Mouse (Mus musculus) midbrain, postnatal 0 days (tissue): ENCODE measurements around the gene Esyt1. TPM values are rescaled to one million over a fixed set of nuclear protein-coding genes. Genes with fewer than 3 reads are reported as not detected.
A peak's percentile ranks its signal among the peaks of the same experiment; 100 is the strongest.

Experiments used
- ATAC-seq: fragments of 200-750 bp; cut with Nextera tagmentation; 2 replicates; pipeline ENCODE4 v1.8.0; 2017; ENCODE audit warnings: moderate number of reproducible peaks, mild to moderate bottlenecking, moderate TSS enrichment, moderate library complexity; ENCODE audit not compliant: low FRiP score
- DNase-seq: peaks from one replicate; pipeline ENCODE4 v3.0.0-alpha.2; 2015; ENCODE audit warnings: low spot score
- H3K27ac ChIP-seq: fragments of 300-500 bp; sonication (generic); 2 replicates; pipeline ENCODE4 v1.5.1; 2014; ENCODE audit warnings: low read depth, mild to moderate bottlenecking, low read length, mixed read lengths
- H3K27me3 ChIP-seq: fragments of 300-500 bp; sonication (generic); 2 replicates; pipeline ENCODE4 v1.6.1; 2014; ENCODE audit warnings: low read length, control low read depth, mixed read lengths; ENCODE audit not compliant: insufficient read depth
- H3K36me3 ChIP-seq: fragments of 300-500 bp; sonication (generic); 2 replicates; pipeline ENCODE4 v1.6.1; 2014; ENCODE audit warnings: low read length, control low read depth, mixed read lengths; ENCODE audit not compliant: insufficient read depth
- H3K4me1 ChIP-seq: fragments of 300-500 bp; sonication (generic); 2 replicates; pipeline ENCODE4 v1.6.1; 2014; ENCODE audit warnings: mild to moderate bottlenecking, control low read depth, antibody characterized with exemption, low read length, mixed read lengths; ENCODE audit not compliant: insufficient read depth
- H3K4me2 ChIP-seq: fragments of 300-500 bp; sonication (generic); 2 replicates; pipeline ENCODE4 v1.6.1; 2014; ENCODE audit warnings: low read depth, mild to moderate bottlenecking, low read length, mixed read lengths; ENCODE audit not compliant: poor library complexity, severe bottlenecking
- H3K4me3 ChIP-seq: fragments of 300-500 bp; sonication (generic); 2 replicates; pipeline ENCODE4 v1.5.1; 2014; ENCODE audit warnings: low read depth, mild to moderate bottlenecking, low read length, moderate library complexity
- H3K9ac ChIP-seq: fragments of 300-500 bp; sonication (generic); replicated peaks from 2 replicates; pipeline ENCODE4 v1.6.1; 2014; ENCODE audit warnings: mild to moderate bottlenecking, low read length, moderate library complexity, mixed read lengths; ENCODE audit not compliant: poor library complexity, severe bottlenecking
- H3K9me3 ChIP-seq: fragments of 300-500 bp; sonication (generic); 2 replicates; pipeline ENCODE4 v1.6.1; 2016; ENCODE audit warnings: low read length, control low read depth
- CTCF ChIP-seq: IDR thresholded peaks from 2 replicates; pipeline ENCODE4 v1.5.1; 2016; ENCODE audit warnings: antibody characterized with exemption, mild to moderate bottlenecking
- WGBS: fragments of 180-500 bp; shearing (Covaris S2); extraction: QIAGEN DNeasy Blood & Tissue Kit; methylation state at CpG from one replicate; pipeline ENCODE4 v1.1.7; 2014; 5-methylcytosine and 5-hydroxymethylcytosine counted together
- polyA plus RNA-seq: library from polyadenylated mRNA; unstranded; fragments of >200 nt; fragmentation: Nextera tagmentation; extraction: Ambion mirVana; gene quantifications from 2 replicates; pipeline ENCODE4 v1.2.1, GENCODE M21; 2015
- total RNA-seq: library from RNA; depleted of rRNA; stranded (reverse); fragments of >200 nt; gene quantifications from 2 replicates; pipeline ENCODE4 v1.2.3, GENCODE M21; 2014

Gene Esyt1
- total and polyA plus RNA-seq, 2 experiments from 2014 or later: 7.3 to 16.6 TPM

DNA sequence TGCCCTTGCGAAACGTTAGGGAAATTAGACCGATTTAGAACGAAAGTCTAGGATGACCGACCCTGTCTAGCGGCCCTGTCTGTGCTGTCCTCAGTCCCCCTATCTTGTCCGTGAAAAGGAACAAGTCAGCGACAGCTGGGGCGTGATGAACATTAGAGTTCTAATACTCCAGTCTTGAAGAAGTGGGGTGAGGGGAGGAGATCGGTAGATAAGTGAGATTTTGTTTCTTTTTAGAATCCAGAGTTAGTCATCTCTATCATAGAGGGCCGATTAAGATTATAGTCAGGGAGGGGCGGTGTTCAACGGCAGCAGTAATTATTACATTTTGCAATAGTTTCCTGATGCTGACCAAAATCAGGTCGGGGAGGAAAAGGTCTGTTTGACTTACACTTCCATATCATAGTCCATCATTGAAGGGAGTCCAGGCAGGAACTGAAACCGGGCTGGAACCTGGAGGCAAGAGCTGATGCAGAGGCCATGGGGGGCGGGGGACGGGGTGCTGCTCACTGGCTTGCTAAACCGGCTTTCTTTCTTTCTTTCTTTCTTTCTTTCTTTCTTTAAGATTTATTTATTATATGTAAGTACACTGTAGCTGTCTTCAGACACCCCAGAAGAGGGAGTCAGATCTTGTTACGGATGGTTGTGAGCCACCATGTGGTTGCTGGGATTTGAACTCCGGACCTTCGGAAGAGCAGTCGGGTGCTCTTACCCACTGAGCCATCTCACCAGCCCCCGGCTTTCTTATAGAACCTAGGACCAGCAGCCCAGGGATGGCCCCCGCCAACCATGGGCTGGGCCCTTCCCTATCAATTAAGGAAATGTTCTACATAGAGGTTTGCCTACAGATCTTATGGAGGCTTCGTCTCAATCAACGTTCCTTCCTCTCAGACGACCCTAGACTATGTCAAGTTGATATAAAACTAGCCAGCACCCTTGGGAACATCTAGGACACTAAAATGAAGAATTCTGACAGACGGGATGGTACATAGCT lies 990 bp upstream of the Esyt1 start:
- peak overlapping the region; percentile 71 for H3K4me3 ChIP-seq
- no peak for TF ChIP-seq CTCF
- no peaks in the 10 kb centered on the region for H3K9me3 ChIP-seq
- H3K27me3 ChIP-seq: peaks cover 3% of the 10 kb centered on the region; the same call in 1 of the 2 replicates
- ATAC-seq: no peak
- H3K36me3 ChIP-seq: no peaks in the 10 kb centered on the region
- DNase-seq: no peak
- H3K4me2 ChIP-seq: peak overlapping the region; percentile 100
- H3K4me1 ChIP-seq: no peaks in the 10 kb centered on the region; the same call in 1 of the 2 replicates
- WGBS: 30% methylated on average over 28 of the region's 28 CpGs
- peak overlapping the region; percentile 65 for H3K9ac ChIP-seq
- H3K27ac ChIP-seq: no peak overlapping the region

GRCm38 (mm10) chr10:128524732-128525662 lies 674 bp downstream of the Esyt1 start:
- peaks cover 3% of the 10 kb centered on the region; the same call in 1 of the 2 replicates for H3K27me3 ChIP-seq
- 0 out of 2 replicates have a peak, but pooled peaks cover 4% of the 10 kb centered on the region for H3K36me3 ChIP-seq
- DNase-seq (peak; percentile 62), ATAC-seq (peak; percentile 48)
- H3K4me3 ChIP-seq: peak overlapping the region; percentile 71
- peak overlapping the region; percentile 100 for H3K4me2 ChIP-seq
- WGBS: 1% methylated on average over 56 of the region's 58 CpGs
- peak overlapping the region; percentile 38; the same call in 1 of the 2 replicates for H3K27ac ChIP-seq
- no peak for TF ChIP-seq CTCF
- no peaks in the 10 kb centered on the region; the same call in 1 of the 2 replicates for H3K4me1 ChIP-seq
- peak overlapping the region; percentile 65 for H3K9ac ChIP-seq
- no peaks in the 10 kb centered on the region for H3K9me3 ChIP-seq

DNA sequence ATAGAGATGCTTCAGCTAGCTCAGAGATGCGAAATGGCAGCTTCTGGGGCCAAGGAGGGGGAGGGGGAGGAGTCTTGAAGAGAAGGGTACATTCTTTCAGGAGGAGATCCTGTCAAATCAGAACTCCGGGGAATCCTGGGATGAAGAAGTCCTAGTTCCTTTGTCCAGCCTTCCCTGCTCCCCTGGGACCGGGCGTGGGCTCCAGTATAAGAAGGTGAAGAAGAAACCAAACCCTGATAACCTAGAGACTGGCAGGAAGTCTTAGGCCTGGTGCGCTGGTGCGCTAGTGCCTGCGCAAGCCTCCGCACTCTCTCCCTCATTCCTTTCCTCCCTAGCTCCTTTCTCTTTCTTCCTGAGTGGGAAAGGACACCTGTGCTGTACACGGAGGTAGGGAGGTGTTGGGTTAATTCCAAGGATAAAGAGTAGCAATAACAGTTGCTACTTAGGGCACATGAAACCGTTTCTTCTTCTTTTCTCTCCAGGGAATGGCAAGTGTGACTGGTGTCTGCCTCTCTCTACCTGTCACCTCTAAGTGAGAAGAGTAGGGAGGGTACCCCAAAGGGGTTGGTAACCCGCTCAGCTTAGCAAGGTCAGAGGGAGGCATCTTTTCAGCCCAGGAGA lies 1.4 kb downstream of the Esyt1 start:
- H3K9ac ChIP-seq: peak overlapping the region; percentile 65
- H3K9me3 ChIP-seq: no peaks in the 10 kb centered on the region
- no peaks in the 10 kb centered on the region; the same call in 1 of the 2 replicates for H3K4me1 ChIP-seq
- H3K4me2 ChIP-seq: peak overlapping the region; percentile 100
- H3K36me3 ChIP-seq: 0 out of 2 replicates have a peak, but pooled peaks cover 6% of the 10 kb centered on the region
- no peak for ATAC-seq
- DNase-seq: no peak
- H3K4me3 ChIP-seq: peak overlapping the region; percentile 71
- no peak overlapping the region for H3K27ac ChIP-seq
- peaks cover 3% of the 10 kb centered on the region; the same call in 1 of the 2 replicates for H3K27me3 ChIP-seq
- TF ChIP-seq CTCF: no peak
- WGBS: 9% methylated on average over 11 of the region's 11 CpGs

DNA sequence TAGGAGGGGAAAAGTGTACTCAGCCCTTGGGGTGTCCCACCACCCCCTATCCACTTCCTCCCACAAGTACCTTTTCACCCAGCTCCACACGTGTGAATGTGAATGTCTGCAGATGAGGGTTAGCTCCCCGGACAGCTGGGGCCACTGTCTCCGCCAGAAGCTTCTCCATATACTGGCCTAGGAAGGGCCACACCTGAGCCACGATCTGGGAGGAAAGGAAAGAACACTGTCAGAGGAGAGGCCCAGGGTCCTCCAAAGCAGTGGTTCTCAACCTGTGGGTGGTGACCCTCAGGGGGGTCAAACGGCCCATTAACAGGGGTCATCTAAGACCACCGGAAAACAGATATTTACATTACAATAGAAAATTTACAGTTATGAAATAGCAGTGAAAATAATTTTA lies 3.3 kb downstream of the Esyt1 start:
- no peak for TF ChIP-seq CTCF
- no peak overlapping the region for H3K4me2 ChIP-seq
- no peak overlapping the region for H3K4me3 ChIP-seq
- H3K36me3 ChIP-seq: peaks cover 6% of the 10 kb centered on the region; the same call in 1 of the 2 replicates
- H3K9me3 ChIP-seq: no peaks in the 10 kb centered on the region
- H3K27ac ChIP-seq: no peak overlapping the region
- H3K4me1 ChIP-seq: no peaks in the 10 kb centered on the region; the same call in 1 of the 2 replicates
- WGBS: 81% methylated on average over 6 of the region's 6 CpGs
- peaks cover 3% of the 10 kb centered on the region; the same call in 1 of the 2 replicates for H3K27me3 ChIP-seq
- DNase-seq (no peak), ATAC-seq (no peak)
- no peak overlapping the region for H3K9ac ChIP-seq

DNA sequence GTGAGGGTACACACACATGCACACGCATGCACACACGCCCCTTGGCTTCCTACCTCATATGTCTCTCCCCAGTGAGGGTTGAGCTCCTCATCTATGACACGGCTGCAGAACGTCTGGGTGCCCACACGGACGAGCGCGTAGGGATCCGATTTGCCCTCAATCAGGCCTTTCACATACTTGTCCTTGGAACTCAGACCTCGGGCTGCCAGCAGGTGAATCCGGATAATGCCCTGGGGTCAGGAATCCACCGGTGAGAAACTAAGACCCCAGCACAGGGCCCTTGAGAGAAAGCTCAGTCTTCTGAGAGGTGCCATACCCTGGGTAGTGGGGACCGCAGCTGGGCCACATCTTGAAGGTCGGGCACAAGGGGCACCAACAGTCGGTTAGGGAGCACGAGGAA lies 5.1 kb downstream of the Esyt1 start:
- TF ChIP-seq CTCF: no peak
- no peak overlapping the region for H3K4me2 ChIP-seq
- 87% methylated on average over 16 of the region's 16 CpGs for WGBS
- H3K9me3 ChIP-seq: no peaks in the 10 kb centered on the region
- ATAC-seq (no peak), DNase-seq (no peak)
- no peak overlapping the region for H3K27ac ChIP-seq
- no peaks in the 10 kb centered on the region; the same call in 1 of the 2 replicates for H3K4me1 ChIP-seq
- H3K4me3 ChIP-seq: no peak overlapping the region
- H3K9ac ChIP-seq: 0 out of 2 replicates have a peak overlapping the region, but pooled peaks have one; percentile 13
- H3K27me3 ChIP-seq: peaks cover 8% of the 10 kb centered on the region; the same call in 1 of the 2 replicates
- peaks cover 6% of the 10 kb centered on the region; the same call in 1 of the 2 replicates for H3K36me3 ChIP-seq
